Mouse (Mus musculus): ENCODE data around the gene Lrp5.

Lrp5 gene

DNA sequence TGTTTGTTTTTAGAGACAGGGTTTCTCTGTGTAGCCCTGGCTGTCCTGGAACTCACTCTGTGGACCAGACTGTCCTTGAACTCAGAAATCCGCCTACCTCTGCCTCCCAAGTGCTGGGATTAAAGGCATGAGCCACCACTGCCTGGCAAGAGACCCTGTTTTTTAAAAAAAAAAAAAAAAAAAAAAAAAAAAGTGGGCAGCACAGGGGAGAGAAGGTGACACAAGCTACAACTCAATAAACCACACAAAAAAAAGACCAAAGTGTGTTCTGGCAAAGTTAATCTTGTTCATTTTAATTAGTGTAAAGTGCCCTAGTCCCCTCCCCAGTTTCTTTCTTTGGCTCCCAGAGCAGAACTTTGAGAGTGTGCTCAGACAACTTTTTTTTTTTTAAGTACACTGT lies 137.1 kb downstream of the Lrp5 start:
- no peak for DNase-seq

DNA sequence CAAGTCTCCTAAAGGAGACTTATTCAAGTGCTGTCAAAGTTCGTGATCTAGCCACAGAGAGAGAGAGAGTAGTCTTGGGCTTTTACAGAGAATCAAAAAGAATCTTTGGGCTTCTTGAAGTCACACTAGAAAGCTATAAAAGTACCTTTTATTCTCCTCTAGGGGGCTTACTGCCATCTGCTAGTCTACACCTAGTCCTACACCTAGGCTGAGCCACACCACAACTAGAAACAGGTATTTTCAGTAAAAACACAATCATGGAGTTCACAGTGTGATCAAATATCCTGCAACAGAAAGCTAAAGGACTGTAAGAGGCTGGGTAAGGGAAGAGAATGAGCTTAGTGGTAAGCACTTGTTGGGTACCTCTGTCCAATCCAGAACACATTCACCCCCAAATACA lies 138.1 kb downstream of the Lrp5 start:
- DNase-seq, result no peak

DNA sequence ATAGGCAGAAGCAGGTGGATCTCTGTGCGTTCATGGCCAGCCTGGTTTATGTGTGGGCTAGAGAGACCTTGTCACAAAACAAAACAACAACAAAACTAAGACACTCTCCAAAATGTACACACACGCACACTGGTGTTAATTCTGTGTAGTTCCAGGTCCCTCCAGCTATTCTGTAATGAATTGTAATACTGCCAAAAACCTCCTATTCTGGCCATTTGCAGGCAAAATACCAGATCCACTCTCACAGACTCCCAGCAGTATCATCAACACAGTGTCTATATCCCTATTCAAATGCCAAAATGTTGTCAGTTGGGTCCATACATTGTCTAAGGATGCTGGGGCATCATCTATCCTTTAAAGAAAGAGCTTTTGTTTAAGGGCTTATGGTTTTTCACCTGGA lies 141.4 kb downstream of the Lrp5 start:
- no peak for DNase-seq

DNA sequence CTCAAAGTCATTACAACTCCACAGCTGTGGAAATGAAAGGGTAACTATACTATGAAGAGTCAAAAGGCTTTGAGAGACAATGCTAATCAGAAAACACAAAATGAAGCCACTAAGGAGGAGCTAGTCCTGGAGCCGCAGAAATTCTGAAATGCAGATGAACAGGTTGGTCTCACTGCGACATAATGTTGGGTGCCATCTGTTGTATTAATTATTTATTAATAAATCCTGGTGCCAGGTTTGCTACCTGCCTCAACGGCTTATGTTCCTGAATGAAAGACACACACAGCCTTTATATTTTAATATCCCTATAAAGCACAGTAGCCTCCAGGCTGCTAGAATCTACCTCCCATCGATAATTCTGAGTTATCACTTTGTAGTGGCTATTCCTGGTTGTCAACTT lies 143.8 kb downstream of the Lrp5 start:
- no peak for DNase-seq

DNA sequence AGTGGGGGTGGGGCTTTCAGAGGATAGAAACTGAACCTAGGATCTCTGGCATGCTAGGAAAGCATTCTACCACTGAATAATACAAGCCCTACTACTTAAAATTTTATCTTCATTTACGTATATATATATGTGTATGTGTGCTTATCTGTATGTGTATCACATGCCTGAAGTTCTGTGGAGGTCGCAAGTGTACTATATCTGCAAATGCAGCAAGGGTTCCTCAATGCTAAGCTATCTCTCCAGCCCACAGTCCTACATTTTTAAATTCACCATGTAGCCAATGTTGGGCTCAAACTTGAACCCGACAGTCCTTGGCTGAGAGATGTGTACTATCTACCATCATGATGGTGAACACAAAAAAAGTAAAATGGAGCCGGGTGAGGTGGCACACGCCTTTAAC lies 145.4 kb downstream of the Lrp5 start:
- no peak for DNase-seq

DNA sequence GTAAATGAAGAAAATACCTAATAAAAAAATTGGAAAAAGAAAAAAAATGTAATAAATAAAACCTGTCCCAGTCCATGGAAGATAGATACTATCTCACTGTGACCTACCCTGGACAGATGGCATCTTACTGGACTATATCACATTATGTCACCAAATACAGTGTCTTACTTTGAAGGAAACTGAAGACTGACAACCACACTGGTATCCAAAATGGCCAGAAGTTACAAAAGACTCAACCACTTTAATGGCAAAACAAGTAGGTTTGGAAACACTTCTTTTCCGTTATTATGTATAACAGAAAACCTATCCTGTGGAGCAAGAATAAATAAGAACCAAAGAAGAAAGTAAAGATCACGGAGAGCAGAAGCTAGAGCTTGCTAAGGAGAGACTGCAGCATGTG lies 146.1 kb downstream of the Lrp5 start:
- no peak for DNase-seq

DNA sequence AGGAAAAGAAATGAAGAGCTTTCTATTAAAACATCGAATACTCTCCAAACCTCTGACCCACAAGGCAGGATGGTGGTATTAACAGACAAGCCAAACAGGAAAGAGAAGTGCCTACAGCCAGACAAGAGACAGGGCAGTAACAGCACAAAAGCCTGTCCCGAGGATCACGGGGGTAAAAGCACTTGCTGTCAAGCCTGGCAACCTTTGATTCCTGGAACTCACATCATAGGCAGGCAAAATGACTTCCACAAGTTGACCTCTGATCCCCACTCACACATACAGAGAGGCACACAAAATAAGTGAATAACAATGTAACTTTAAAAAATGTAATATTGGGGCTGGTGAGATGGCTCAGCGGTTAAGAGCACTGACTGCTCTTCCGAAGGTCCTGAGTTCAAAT lies 146.9 kb downstream of the Lrp5 start:
- no peak for DNase-seq

DNA sequence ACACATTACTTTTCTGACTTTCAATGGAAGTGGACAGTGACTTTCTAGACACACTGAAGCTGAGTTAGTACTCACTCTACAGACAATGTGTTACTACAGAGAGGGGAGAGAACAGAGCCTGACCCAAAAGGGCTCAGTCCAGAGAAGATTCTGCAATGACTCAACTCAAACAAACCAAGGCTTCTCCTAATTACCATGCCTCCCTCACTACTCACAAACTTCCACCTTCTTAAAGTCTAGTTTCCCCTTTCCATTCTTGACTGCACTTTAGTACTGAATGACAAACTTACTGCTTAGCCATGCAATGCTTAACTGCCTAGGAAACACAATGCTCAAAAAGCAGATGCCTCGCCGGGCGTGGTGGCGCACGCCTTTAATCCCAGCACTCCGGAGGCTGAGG lies 148.7 kb downstream of the Lrp5 start:
- no peak for DNase-seq

DNA sequence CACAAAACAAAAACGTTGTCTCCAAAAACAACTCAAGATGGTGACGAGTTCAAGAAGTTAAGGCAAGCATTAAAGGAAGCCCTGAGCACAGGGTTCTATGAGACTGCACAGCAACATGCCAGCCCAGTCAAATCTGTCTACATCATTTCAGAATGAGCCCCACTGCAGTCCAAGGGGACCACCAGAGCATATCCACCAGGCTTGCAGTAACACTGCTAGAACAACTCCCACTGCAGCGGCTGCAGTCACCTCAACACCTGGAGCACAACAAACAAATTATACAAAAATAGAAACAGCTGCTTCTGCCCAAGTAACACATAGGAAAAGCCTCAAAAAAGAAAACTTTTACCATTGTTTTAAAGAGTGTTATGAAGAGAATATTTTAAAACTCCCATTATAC lies 151.4 kb downstream of the Lrp5 start:
- DNase-seq, result no peak

Data from lung, postnatal 4 days (tissue).